Mouse (Mus musculus) G1E (cell line): ENCODE data around the gene Rhog. TPM values are rescaled to one million over a fixed set of nuclear protein-coding genes. Genes with fewer than 3 reads are reported as not detected.

Source experiments
- ATAC-seq: 2 replicates; pipeline ENCODE4 v1.8.0; 2016; ENCODE audit warnings: mild to moderate bottlenecking; ENCODE audit not compliant: insufficient number of reproducible peaks, poor library complexity, low FRiP score, severe bottlenecking; ENCODE audit errors: extremely low read depth
- DNase-seq: peaks from one replicate; pipeline ENCODE4 v3.0.0; 2012; ENCODE audit warnings: low spot score
- H3K27me3 ChIP-seq: 2 replicates; pipeline ENCODE4 v1.6.1; 2012; ENCODE audit warnings: mild to moderate bottlenecking, low read length, inconsistent platforms; ENCODE audit not compliant: insufficient read depth
- H3K36me3 ChIP-seq: replicated peaks from 2 replicates; pipeline ENCODE3; 2012; ENCODE audit warnings: mild to moderate bottlenecking, inconsistent platforms
- H3K4me1 ChIP-seq: 2 replicates; pipeline ENCODE4 v1.6.1; 2012; ENCODE audit warnings: low read depth, low read length, inconsistent platforms, mixed read lengths; ENCODE audit not compliant: insufficient read depth
- H3K4me3 ChIP-seq: 2 replicates; pipeline ENCODE4 v1.5.1; 2012; ENCODE audit warnings: low read depth, mild to moderate bottlenecking, inconsistent platforms, low read length, moderate library complexity, mixed read lengths
- H3K9me3 ChIP-seq: replicated peaks from 2 replicates; pipeline ENCODE4 v1.6.1; 2012; ENCODE audit warnings: inconsistent platforms
- CTCF ChIP-seq: IDR thresholded peaks from 2 replicates; pipeline ENCODE4 v1.5.1; 2012; ENCODE audit warnings: low read depth, low read length, inconsistent platforms, mixed read lengths
- GATA1 ChIP-seq: IDR thresholded peaks from 2 replicates; pipeline ENCODE4 v1.6.1; 2012; ENCODE audit warnings: borderline replicate concordance, low read length, inconsistent platforms, mixed read lengths
- GATA2 ChIP-seq: IDR thresholded peaks from 2 replicates; pipeline ENCODE4 v1.6.1; 2012; ENCODE audit warnings: low read depth, low read length, inconsistent platforms, borderline replicate concordance
- POLR2AphosphoS5 ChIP-seq: IDR thresholded peaks from 2 replicates; pipeline ENCODE4 v1.6.1; 2012; ENCODE audit warnings: low read depth, low read length, inconsistent platforms; ENCODE audit not compliant: insufficient replicate concordance
- TAL1 ChIP-seq: conservative IDR thresholded peaks from 2 replicates; pipeline ENCODE4 v1.6.1; 2012; ENCODE audit warnings: low read depth, low read length, inconsistent platforms, mixed read lengths
- polyA plus RNA-seq: library from polyadenylated mRNA; stranded (reverse); fragments of >175 nt; gene quantifications from 2 replicates; pipeline ENCODE4 v1.2.3, GENCODE M21; 2012
- total RNA-seq, 2 experiments: library from RNA; stranded (forward) in 1 of 2; stranded (reverse) in 1 of 2; fragments of 200-1000 nt in 1 of 2; fragments of >200 nt in 1 of 2; fragmentation: Nextera tagmentation in 1 of 2; gene quantifications; 2 replicates each; pipeline ENCODE4 v1.2.3; 2014 to 2017

The Rhog gene
- total and polyA plus RNA-seq, 3 experiments = 68.5 to 241 (median 212) TPM

GRCm38 (mm10) chr7:102282261-102282660 is 26.4 kb upstream of the Rhog start:
- Histone ChIP-seq H3K27me3 (no peaks in the 10 kb centered on the region), H3K4me3 (no peak overlapping the region), H3K9me3 (no peaks in the 10 kb centered on the region), H3K36me3 (peaks cover 18% of the 10 kb centered on the region), H3K4me1 (no peaks in the 10 kb centered on the region)
- no peak for ATAC-seq
- no peak for DNase-seq
- TF ChIP-seq CTCF (no peak), POLR2AphosphoS5 (no peak), GATA1 (no peak), TAL1 (no peak), GATA2 (no peak)

GRCm38 (mm10) chr7:102281403-102281802 is 25.5 kb upstream of the Rhog start:
- no peak overlapping the region for H3K4me3 ChIP-seq
- H3K36me3 ChIP-seq = peaks cover 21% of the 10 kb centered on the region
- DNase-seq (no peak), ATAC-seq (no peak)
- H3K27me3 ChIP-seq = no peaks in the 10 kb centered on the region
- no peaks in the 10 kb centered on the region for H3K4me1 ChIP-seq
- H3K9me3 ChIP-seq = no peaks in the 10 kb centered on the region
- TF ChIP-seq TAL1 (no peak), GATA2 (no peak), POLR2AphosphoS5 (no peak), CTCF (no peak), GATA1 (no peak)

GRCm38 (mm10) chr7:102272422-102272948 is 16.6 kb upstream of the Rhog start:
- H3K4me1 ChIP-seq = peaks cover 41% of the 10 kb centered on the region

DNA sequence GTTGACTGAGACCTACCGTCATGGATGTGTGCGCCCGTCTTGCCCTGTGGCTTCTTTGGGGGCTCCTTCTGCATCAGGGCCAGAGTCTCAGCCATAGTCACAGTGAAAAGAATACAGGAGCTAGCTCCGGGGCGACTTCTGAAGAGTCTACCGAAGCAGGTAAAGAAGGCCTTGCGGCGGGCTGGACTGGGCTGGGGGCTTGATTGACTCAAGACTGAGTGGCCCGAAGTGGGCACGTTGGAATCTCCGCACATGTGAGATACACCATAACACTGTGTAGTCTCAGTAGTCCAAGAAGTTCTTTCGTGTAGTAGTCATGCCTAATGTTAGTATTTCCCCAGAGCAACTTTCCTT is 12.5 kb upstream of the Rhog start:
- Histone ChIP-seq H3K9me3 (no peaks in the 10 kb centered on the region), H3K4me1 (peaks cover 53% of the 10 kb centered on the region), H3K4me3 (peak overlapping the region; percentile 91), H3K27me3 (no peaks in the 10 kb centered on the region), H3K36me3 (peaks cover 26% of the 10 kb centered on the region)
- ATAC-seq (no peak), DNase-seq (no peak)
- TF ChIP-seq GATA2 (no peak), POLR2AphosphoS5 (no peak), GATA1 (no peak), CTCF (no peak), TAL1 (no peak)

More at GRCm38 (mm10) chr7:102272422-102272948, 16.6 kb upstream of the Rhog start:
- Histone ChIP-seq H3K9me3 (no peaks in the 10 kb centered on the region), H3K4me3 (no peak overlapping the region), H3K27me3 (no peaks in the 10 kb centered on the region), H3K36me3 (peaks cover 35% of the 10 kb centered on the region)
- no peak for ATAC-seq
- no peak for TF ChIP-seq POLR2AphosphoS5
- no peak for TF ChIP-seq GATA2
- no peak for TF ChIP-seq GATA1
- DNase-seq = no peak

GRCm38 (mm10) chr7:102267601-102268394 is 11.9 kb upstream of the Rhog start, which contains the start of gene Stim1:
Stim1 (plus strand) TSS chr7:102267806.
- Histone ChIP-seq H3K9me3 (no peaks in the 10 kb centered on the region), H3K4me1 (peaks cover 53% of the 10 kb centered on the region), H3K36me3 (peaks cover 23% of the 10 kb centered on the region), H3K4me3 (peak within 1 kb of the TSS; percentile 91), H3K27me3 (no peaks in the 10 kb centered on the region)
- no peak for TF ChIP-seq CTCF
- no peak for TF ChIP-seq TAL1
- ATAC-seq = no peak
- DNase-seq = peak; percentile 80

GRCm38 (mm10) chr7:102267113-102267579 is 11.3 kb upstream of the Rhog start:
- Histone ChIP-seq H3K4me3 (peak overlapping the region; percentile 91), H3K4me1 (peaks cover 48% of the 10 kb centered on the region), H3K27me3 (no peaks in the 10 kb centered on the region), H3K9me3 (no peaks in the 10 kb centered on the region), H3K36me3 (peaks cover 18% of the 10 kb centered on the region)
- DNase-seq = peak; percentile 93
- ATAC-seq = peak; percentile 80
- TF ChIP-seq GATA2 = no peak
- no peak for TF ChIP-seq POLR2AphosphoS5
- no peak for TF ChIP-seq TAL1
- TF ChIP-seq CTCF = peak; percentile 58; the same call in 1 of the 2 replicates
